Mouse (Mus musculus) embryonic facial prominence, embryonic 12.5 days (tissue): ENCODE measurements around the gene Pdk2. TPM values are rescaled to one million over a fixed set of nuclear protein-coding genes. Genes with fewer than 3 reads are reported as not detected.
"Not testable (repeated sequence)": the region's sequence is repeated elsewhere in the genome, so short reads cannot be mapped to it uniquely, and the experiment has no call there.

Experiments
- ATAC-seq: fragments of 200-750 bp; cut with Nextera tagmentation; 2 replicates; pipeline ENCODE4 v1.8.0; 2017; ENCODE audit not compliant: insufficient number of reproducible peaks, insufficient read depth, low FRiP score, low TSS enrichment
- H3K27ac ChIP-seq: fragments of 300-500 bp; sonication (generic); 2 replicates; pipeline ENCODE4 v1.5.1; 2016; ENCODE audit warnings: mild to moderate bottlenecking
- H3K27me3 ChIP-seq: fragments of 300-500 bp; sonication (generic); 2 replicates; pipeline ENCODE4 v1.6.1; 2016; ENCODE audit warnings: mild to moderate bottlenecking, moderate library complexity
- H3K36me3 ChIP-seq: fragments of 300-500 bp; sonication (generic); 2 replicates; pipeline ENCODE4 v1.6.1; 2016; ENCODE audit warnings: mild to moderate bottlenecking
- H3K4me1 ChIP-seq: fragments of 300-500 bp; sonication (generic); 2 replicates; pipeline ENCODE4 v1.6.1; 2016
- H3K4me2 ChIP-seq: fragments of 300-500 bp; sonication (generic); replicated peaks from 2 replicates; pipeline ENCODE4 v1.6.1; 2016; ENCODE audit warnings: mild to moderate bottlenecking, moderate library complexity
- H3K4me3 ChIP-seq: fragments of 300-500 bp; sonication (generic); 2 replicates; pipeline ENCODE4 v1.5.1; 2016; ENCODE audit warnings: mild to moderate bottlenecking
- H3K9ac ChIP-seq: fragments of 300-500 bp; sonication (generic); 2 replicates; pipeline ENCODE4 v1.6.1; 2016; ENCODE audit warnings: mild to moderate bottlenecking, moderate library complexity
- H3K9me3 ChIP-seq: fragments of 300-500 bp; sonication (generic); 2 replicates; pipeline ENCODE4 v1.6.1; 2016; ENCODE audit warnings: mild to moderate bottlenecking, moderate library complexity
- WGBS: fragments of 180-500 bp; shearing (Covaris S2); methylation state at CpG from one replicate; pipeline ENCODE4 v1.1.7; 2016; 5-methylcytosine and 5-hydroxymethylcytosine counted together
- polyA plus RNA-seq: library from polyadenylated mRNA; unstranded; fragments of >200 nt; fragmentation: Nextera tagmentation; extraction: Ambion mirVana; gene quantifications from 2 replicates; pipeline ENCODE4 v1.2.1, GENCODE M21; 2016

Pdk2 gene
- polyA plus RNA-seq, 1 experiment from 2014 or later, result 30.4 TPM

GRCm38 (mm10) chr11:95024439-95025184 lies 16.5 kb downstream of the Pdk2 start:
- no peaks in the 10 kb centered on the region for H3K9me3 ChIP-seq
- no peaks in the 10 kb centered on the region for H3K27me3 ChIP-seq
- H3K9ac ChIP-seq, result no peak overlapping the region
- no peak overlapping the region for H3K4me2 ChIP-seq
- no peaks in the 10 kb centered on the region for H3K4me1 ChIP-seq
- no peak for ATAC-seq
- H3K4me3 ChIP-seq, result no peak overlapping the region
- 75% methylated on average over 29 of the region's 29 CpGs for WGBS
- peak overlapping the region; percentile 20; the same call in 1 of the 2 replicates for H3K27ac ChIP-seq
- H3K36me3 ChIP-seq, result peaks cover 64% of the 10 kb centered on the region

GRCm38 (mm10) chr11:95023481-95023880 lies 17.7 kb downstream of the Pdk2 start:
- no peaks in the 10 kb centered on the region for H3K4me1 ChIP-seq
- H3K27ac ChIP-seq, result no peak overlapping the region
- WGBS, result 94% methylated on average over 9 of the region's 9 CpGs
- H3K9ac ChIP-seq, result no peak overlapping the region
- ATAC-seq, result no peak
- H3K4me2 ChIP-seq, result no peak overlapping the region
- H3K36me3 ChIP-seq, result peaks cover 76% of the 10 kb centered on the region
- no peaks in the 10 kb centered on the region for H3K9me3 ChIP-seq
- no peak overlapping the region for H3K4me3 ChIP-seq
- H3K27me3 ChIP-seq, result no peaks in the 10 kb centered on the region

- Histone ChIP-seq H3K27ac (no peak overlapping the region), H3K36me3 (peaks cover 80% of the 10 kb centered on the region), H3K9ac (no peak overlapping the region), H3K4me2 (no peak overlapping the region), H3K4me1 (no peaks in the 10 kb centered on the region), H3K4me3 (no peak overlapping the region), H3K27me3 (no peaks in the 10 kb centered on the region), H3K9me3 (no peaks in the 10 kb centered on the region)
- no peak for ATAC-seq
- 84% methylated on average over 10 of the region's 10 CpGs for WGBS
These were observed 18.7 kb downstream of the Pdk2 start for GRCm38 (mm10) chr11:95022237-95022992.

- Histone ChIP-seq H3K9ac (no peak overlapping the region), H3K4me3 (no peak overlapping the region), H3K9me3 (no peaks in the 10 kb centered on the region), H3K4me1 (peaks cover 27% of the 10 kb centered on the region), H3K36me3 (peaks cover 62% of the 10 kb centered on the region), H3K4me2 (no peak overlapping the region), H3K27me3 (no peaks in the 10 kb centered on the region), H3K27ac (no peak overlapping the region)
- no peak for ATAC-seq
- WGBS, result 75% methylated on average over 3 of the region's 3 CpGs
These were observed 25.7 kb downstream of the Pdk2 start for GRCm38 (mm10) chr11:95015484-95015883.

GRCm38 (mm10) chr11:95012487-95012886 lies 28.7 kb downstream of the Pdk2 start:
- 0 out of 2 replicates have a peak overlapping the region, but pooled peaks have one; percentile 20 for H3K27ac ChIP-seq
- no peak for ATAC-seq

GRCm38 (mm10) chr11:95012075-95012474 lies 29.1 kb downstream of the Pdk2 start:
- Histone ChIP-seq H3K9ac (peak overlapping the region; percentile 96), H3K36me3 (peaks cover 34% of the 10 kb centered on the region), H3K4me2 (peak overlapping the region; percentile 78), H3K4me1 (peaks cover 43% of the 10 kb centered on the region), H3K9me3 (no peaks in the 10 kb centered on the region), H3K27me3 (no peaks in the 10 kb centered on the region), H3K27ac (0 out of 2 replicates have a peak overlapping the region, but pooled peaks have one; percentile 54), H3K4me3 (peak overlapping the region; percentile 72)
- ATAC-seq, result no peak
- WGBS, result 66% methylated on average over 3 of the region's 3 CpGs

More at GRCm38 (mm10) chr11:95012487-95012886, 28.7 kb downstream of the Pdk2 start:
- Histone ChIP-seq H3K9ac (no peak overlapping the region), H3K4me1 (peaks cover 39% of the 10 kb centered on the region), H3K4me2 (peak overlapping the region; percentile 78), H3K36me3 (peaks cover 37% of the 10 kb centered on the region), H3K27me3 (no peaks in the 10 kb centered on the region), H3K4me3 (peak overlapping the region; percentile 72; the same call in 1 of the 2 replicates), H3K9me3 (no peaks in the 10 kb centered on the region)
- 31% methylated on average over 3 of the region's 3 CpGs for WGBS

- peak overlapping the region; percentile 72 for H3K4me3 ChIP-seq
- ATAC-seq, result no peak
- peaks cover 28% of the 10 kb centered on the region for H3K36me3 ChIP-seq
- H3K9me3 ChIP-seq, result no peaks in the 10 kb centered on the region
- H3K27ac ChIP-seq, result peak overlapping the region; percentile 54; the same call in 1 of the 2 replicates
- H3K4me1 ChIP-seq, result peaks cover 49% of the 10 kb centered on the region
- H3K27me3 ChIP-seq, result no peaks in the 10 kb centered on the region
- H3K4me2 ChIP-seq, result peak overlapping the region; percentile 78
- 31% methylated on average over 1 of the region's 1 CpGs for WGBS
- peak overlapping the region; percentile 96 for H3K9ac ChIP-seq
These were observed 29.7 kb downstream of the Pdk2 start for GRCm38 (mm10) chr11:95011416-95011815.

- Histone ChIP-seq H3K36me3 (peaks cover 24% of the 10 kb centered on the region), H3K27ac (peak overlapping the region; percentile 96; the same call in 1 of the 2 replicates), H3K9ac (peak overlapping the region; percentile 96), H3K4me1 (peaks cover 54% of the 10 kb centered on the region), H3K4me2 (peak overlapping the region; percentile 78), H3K4me3 (peak overlapping the region; percentile 72)
- H3K9me3 ChIP-seq, ATAC-seq, H3K27me3 ChIP-seq: not testable (repeated sequence)
- WGBS, result 3% methylated on average over 4 of the region's 4 CpGs
These were observed 30.2 kb downstream of the Pdk2 start for GRCm38 (mm10) chr11:95010841-95011403.

GRCm38 (mm10) chr11:95010141-95010739 lies 30.9 kb downstream of the Pdk2 start:
- under 1% methylated on average over 32 of the region's 40 CpGs for WGBS
- peak overlapping the region; percentile 78 for H3K4me2 ChIP-seq
- H3K36me3 ChIP-seq, result peaks cover 23% of the 10 kb centered on the region
- H3K9me3 ChIP-seq, result no peaks in the 10 kb centered on the region
- peaks cover 57% of the 10 kb centered on the region for H3K4me1 ChIP-seq
- 0 out of 2 replicates have a peak, but pooled peaks have one; percentile 7 for ATAC-seq
- peak overlapping the region; percentile 72 for H3K4me3 ChIP-seq
- no peaks in the 10 kb centered on the region for H3K27me3 ChIP-seq
- H3K9ac ChIP-seq, result peak overlapping the region; percentile 96
- H3K27ac ChIP-seq, result peak overlapping the region; percentile 96

GRCm38 (mm10) chr11:95009629-95010014 lies 31.5 kb downstream of the Pdk2 start, which contains the start of gene Samd14:
Gene Samd14 (plus strand): TSS chr11:95009879.
- peaks cover 57% of the 10 kb centered on the region for H3K4me1 ChIP-seq
- H3K9ac ChIP-seq, result peak within 1 kb of the TSS; percentile 96
- H3K36me3 ChIP-seq, result peaks cover 23% of the 10 kb centered on the region
- H3K9me3 ChIP-seq, result no peaks in the 10 kb centered on the region
- H3K27me3 ChIP-seq, result no peaks in the 10 kb centered on the region
- ATAC-seq, result peak; percentile 53
- WGBS, result under 1% methylated on average over 31 of the region's 32 CpGs
- peak within 1 kb of the TSS; percentile 72 for H3K4me3 ChIP-seq
- peak within 1 kb of the TSS; percentile 78 for H3K4me2 ChIP-seq
- H3K27ac ChIP-seq, result peak within 1 kb of the TSS; percentile 96
